In genomic region chr1:37636169-37636568, GRCm38 (mm10) we compare ENCODE assay signal across 12 mouse cellular contexts.
DNase-seq lines count a peak whose midpoint lies in the region; ATAC-seq and TF ChIP-seq lines count a peak whose summit lies in the region.
"Had no signal": no experiment of that assay in that cellular context is flagged by ENCODE, and none has a peak within 500 bp of the region (broad histone marks: within the 10 kb centered on the region; RNA-seq: fewer than 3 reads in every experiment).

No protein-coding gene starts in this region.

- no peak overlapping the region for H3K4me2 ChIP-seq in forebrain, postnatal 0 days (ENCODE audit: low read depth)
- no peak overlapping the region for H3K4me2 ChIP-seq in forebrain, embryonic 12.5 days
- H3K4me2 ChIP-seq in liver, postnatal 0 days (ENCODE audit: low read depth, low read length), result no peak overlapping the region
- no peak overlapping the region for H3K4me2 ChIP-seq in liver, embryonic 12.5 days
- H3K4me2 ChIP-seq: embryonic facial prominence, embryonic 12.5 days; neural tube, embryonic 15.5 days had no signal

- no peak for DNase-seq in forebrain, postnatal 0 days
- DNase-seq in liver, postnatal 0 days, result no peak
- DNase-seq in Patski (ENCODE audit: low read depth, low spot score), result no peak
- peak; percentile 39 for DNase-seq in naive thymus-derived CD4-positive, alpha-beta T cell, adult 2 months (ENCODE audit: low read depth)
- no peak for DNase-seq in frontal cortex, postnatal 10 days (ENCODE audit: low spot score in 2 of 2)
- DNase-seq: layer of hippocampus, adult 9-11 months had no signal

- H3K4me1 ChIP-seq in forebrain, postnatal 0 days (ENCODE audit: insufficient read depth), result no peaks in the 10 kb centered on the region
- H3K4me1 ChIP-seq in forebrain, embryonic 12.5 days, result no peaks in the 10 kb centered on the region
- H3K4me1 ChIP-seq in liver, postnatal 0 days (ENCODE audit: insufficient read depth), result no peaks in the 10 kb centered on the region
- H3K4me1 ChIP-seq in liver, embryonic 12.5 days, result 0 out of 2 replicates have a peak, but pooled peaks cover 3% of the 10 kb centered on the region
- H3K4me1 ChIP-seq: embryonic facial prominence, embryonic 12.5 days had no signal

- TF ChIP-seq CTCF in forebrain, postnatal 0 days (IDR thresholded peaks at IDR 0.05; ENCODE audit: low read depth), result peak; percentile 30; the same call in 1 of the 2 replicates
- peak; percentile 44 for TF ChIP-seq CTCF in liver, postnatal 0 days (IDR thresholded peaks at IDR 0.05; ENCODE audit: low read depth)
- TF ChIP-seq CTCF in Patski (IDR thresholded peaks at IDR 0.05), result peak; percentile 53

- CTCF ChIA-PET in Patski (lab: Charles Lee), result interaction anchor here (1.1 to 1.6 kb wide), 5 partner anchors 9 to 364 kb away, joined by 3 to 6 read pairs (median 5); no protein-coding TSS in a partner anchor

- no peaks in the 10 kb centered on the region for H3K27me3 ChIP-seq in forebrain, postnatal 0 days (ENCODE audit: insufficient read depth, low read length)
- no peaks in the 10 kb centered on the region for H3K27me3 ChIP-seq in forebrain, embryonic 12.5 days
- H3K27me3 ChIP-seq in liver, postnatal 0 days (ENCODE audit: insufficient read depth, low read length), result no peaks in the 10 kb centered on the region
- H3K27me3 ChIP-seq in liver, embryonic 12.5 days (replicated peaks), result 0 out of 2 replicates have a peak, but pooled peaks cover 3% of the 10 kb centered on the region
- H3K27me3 ChIP-seq in Patski, result no peaks in the 10 kb centered on the region
- H3K27me3 ChIP-seq: embryonic facial prominence, embryonic 12.5 days; neural tube, embryonic 15.5 days had no signal

- H3K36me3 ChIP-seq in forebrain, postnatal 0 days (ENCODE audit: insufficient read depth), result no peaks in the 10 kb centered on the region
- H3K36me3 ChIP-seq in forebrain, embryonic 12.5 days (replicated peaks), result no peaks in the 10 kb centered on the region
- no peaks in the 10 kb centered on the region for H3K36me3 ChIP-seq in liver, postnatal 0 days (replicated peaks; ENCODE audit: insufficient read depth, low read length)
- no peaks in the 10 kb centered on the region for H3K36me3 ChIP-seq in liver, embryonic 12.5 days
- H3K36me3 ChIP-seq: embryonic facial prominence, embryonic 12.5 days; neural tube, embryonic 15.5 days had no signal

- in situ Hi-C loops in Patski (cut with MboI; ENCODE audit: low pct_unique_long_range_greater_than_20kb), result loop anchor here (10.0 to 25.0 kb wide), 2 partner anchors 191 to 849 kb away; no protein-coding TSS in a partner anchor

- no peaks in the 10 kb centered on the region for H3K9me3 ChIP-seq in forebrain, postnatal 0 days (ENCODE audit: low read length)
- H3K9me3 ChIP-seq in forebrain, embryonic 12.5 days, result no peaks in the 10 kb centered on the region
- H3K9me3 ChIP-seq in liver, postnatal 0 days (ENCODE audit: low read length), result no peaks in the 10 kb centered on the region
- no peaks in the 10 kb centered on the region for H3K9me3 ChIP-seq in liver, embryonic 12.5 days (replicated peaks)
- H3K9me3 ChIP-seq: embryonic facial prominence, embryonic 12.5 days; neural tube, embryonic 15.5 days had no signal

- WGBS in forebrain, postnatal 0 days, result 38% methylated on average over 2 of the region's 2 CpGs
- WGBS in forebrain, embryonic 12.5 days, result 38% methylated on average over 2 of the region's 2 CpGs
- WGBS in liver, postnatal 0 days (ENCODE audit: insufficient replicate concordance), result 38% methylated on average over 2 of the region's 2 CpGs
- 33% methylated on average over 2 of the region's 2 CpGs for WGBS in liver, embryonic 12.5 days (ENCODE audit: insufficient replicate concordance)

- POLR2A ChIA-PET in Patski (lab: Charles Lee), result interaction anchor here (0.5 kb wide), 1 partner anchor 15 kb away, joined by 6 read pairs; no protein-coding TSS in a partner anchor

- no peak for TF ChIP-seq EP300 in liver, postnatal 0 days (IDR thresholded peaks at IDR 0.05; ENCODE audit: low read depth)

- ATAC-seq in forebrain, postnatal 0 days, result no peak
- ATAC-seq in forebrain, embryonic 12.5 days (ENCODE audit: low FRiP score), result no peak
- ATAC-seq in liver, postnatal 0 days, result no peak
- ATAC-seq in liver, embryonic 12.5 days, result no peak
- no peak for ATAC-seq in Patski
- ATAC-seq in cerebellum, adult (ENCODE audit: insufficient number of reproducible peaks, low FRiP score, low TSS enrichment), result no peak

- no peak overlapping the region for H3K4me3 ChIP-seq in forebrain, postnatal 0 days (ENCODE audit: low read depth, low read length)
- no peak overlapping the region for H3K4me3 ChIP-seq in forebrain, embryonic 12.5 days (replicated peaks)
- no peak overlapping the region for H3K4me3 ChIP-seq in liver, postnatal 0 days (ENCODE audit: low read depth, low read length)
- no peak overlapping the region for H3K4me3 ChIP-seq in liver, embryonic 12.5 days
- H3K4me3 ChIP-seq: embryonic facial prominence, embryonic 12.5 days; neural tube, embryonic 15.5 days had no signal

- H3K9ac ChIP-seq in forebrain, postnatal 0 days, result no peak overlapping the region
- no peak overlapping the region for H3K9ac ChIP-seq in forebrain, embryonic 12.5 days
- H3K9ac ChIP-seq in liver, postnatal 0 days (replicated peaks), result no peak overlapping the region
- no peak overlapping the region for H3K9ac ChIP-seq in liver, embryonic 12.5 days
- H3K9ac ChIP-seq: embryonic facial prominence, embryonic 12.5 days; neural tube, embryonic 15.5 days had no signal

- H3K27ac ChIP-seq in forebrain, postnatal 0 days (ENCODE audit: low read depth, low read length), result no peak overlapping the region
- H3K27ac ChIP-seq in forebrain, embryonic 12.5 days, result no peak overlapping the region
- H3K27ac ChIP-seq in liver, postnatal 0 days (ENCODE audit: low read depth), result no peak overlapping the region
- no peak overlapping the region for H3K27ac ChIP-seq in liver, embryonic 12.5 days
- H3K27ac ChIP-seq: embryonic facial prominence, embryonic 12.5 days; macrophage; neural tube, embryonic 15.5 days had no signal
